Mouse (Mus musculus) G1E-ER4 (cell line): ENCODE results near the gene Zfp334. TPM values are rescaled to one million over a fixed set of nuclear protein-coding genes. Genes with fewer than 3 reads are reported as not detected.

Experiments used
- GATA1 ChIP-seq: IDR thresholded peaks from one replicate; pipeline ENCODE4 v1.8.0; 2012; ENCODE audit warnings: low read length, inconsistent platforms
- polyA plus RNA-seq: library from polyadenylated mRNA; stranded (reverse); fragments of >175 nt; gene quantifications from 2 replicates; pipeline ENCODE4 v1.2.3, GENCODE M21; 2012

Zfp334 gene
- polyA plus RNA-seq, 1 experiment: not detected

DNA sequence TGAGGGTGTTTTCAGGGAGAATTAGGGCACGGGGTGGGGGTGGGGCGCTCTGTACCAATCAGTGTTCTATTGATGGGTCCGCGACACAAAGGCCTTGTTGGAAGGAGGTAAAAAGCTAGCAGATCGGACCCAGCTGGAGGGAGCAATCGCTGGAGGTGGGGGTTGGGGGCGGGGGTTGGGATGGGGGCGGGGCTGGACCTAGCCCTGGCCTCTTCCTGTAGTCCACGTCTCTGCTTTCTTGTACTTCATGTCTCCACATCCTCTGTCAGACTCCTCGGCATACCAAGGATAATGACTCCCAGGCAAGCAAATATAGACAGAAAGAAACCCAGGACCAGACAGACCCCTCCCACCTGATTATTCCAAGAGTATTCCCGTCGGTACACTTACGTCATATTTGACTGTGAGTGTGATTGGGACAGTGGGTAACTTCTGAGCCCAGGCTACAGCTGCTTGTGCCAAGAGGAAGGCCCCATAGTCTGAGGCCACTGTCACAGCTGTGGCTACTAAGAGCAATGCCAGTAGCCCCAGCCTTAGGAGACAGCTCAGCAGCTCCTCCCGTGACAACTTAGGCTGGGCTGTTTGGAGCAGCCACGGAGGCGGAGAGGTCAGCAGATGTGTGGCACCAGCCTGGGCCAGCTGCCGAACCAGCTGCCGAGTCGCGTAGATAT, 8.9 kb upstream of the Zfp334 start:
- TF ChIP-seq GATA1: no peak

DNA sequence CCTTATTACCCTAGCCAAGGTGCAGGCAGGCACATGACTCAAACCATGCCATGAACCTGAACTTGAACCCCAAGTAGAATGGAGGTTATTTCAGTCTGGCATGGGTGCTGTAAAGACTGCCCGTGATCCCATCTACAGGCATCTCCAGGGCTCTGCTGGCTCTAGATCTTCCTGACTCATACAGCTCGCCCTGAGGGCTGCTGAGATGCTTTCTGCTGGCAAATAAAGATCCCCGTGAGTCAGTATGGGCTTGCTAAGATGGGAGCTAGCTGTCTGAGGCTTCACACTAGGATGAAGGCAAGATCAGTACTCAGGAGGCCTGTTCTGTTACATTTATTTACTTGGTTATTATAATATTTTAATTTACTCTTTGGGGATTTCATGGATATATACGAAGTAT, 4.1 kb upstream of the Zfp334 start:
- TF ChIP-seq GATA1: no peak

DNA sequence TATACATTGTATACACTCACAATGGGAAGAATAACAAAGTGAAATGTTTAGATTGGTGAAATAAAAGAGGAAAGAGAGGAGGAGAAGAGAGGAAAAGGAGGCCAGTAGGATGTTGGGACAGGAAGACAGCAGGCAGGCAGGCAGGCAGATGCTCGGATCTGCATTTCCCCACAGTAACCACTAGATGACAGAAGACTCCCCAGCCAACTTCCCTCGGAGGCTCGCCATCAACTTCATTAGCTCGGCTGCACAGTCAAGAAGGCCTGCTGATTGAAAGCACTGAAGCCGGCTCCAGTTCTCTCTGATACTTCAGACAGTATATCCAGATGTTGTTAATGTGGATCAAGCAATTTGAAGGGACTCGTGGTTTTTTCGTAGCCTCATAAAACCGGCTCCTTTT, 3.5 kb upstream of the Zfp334 start:
- TF ChIP-seq GATA1: no peak

- no peak for TF ChIP-seq GATA1
Observed at GRCm38 (mm10) chr2:165389299-165389952, 1.4 kb upstream of the Zfp334 start.

GRCm38 (mm10) chr2:165387370-165387769, 689 bp downstream of the Zfp334 start:
- no peak for TF ChIP-seq GATA1

- no peak for TF ChIP-seq GATA1
Observed at GRCm38 (mm10) chr2:165380050-165380449, 8.0 kb downstream of the Zfp334 start.

- TF ChIP-seq GATA1: no peak
Observed at GRCm38 (mm10) chr2:165376001-165376400, 12.1 kb downstream of the Zfp334 start.

DNA sequence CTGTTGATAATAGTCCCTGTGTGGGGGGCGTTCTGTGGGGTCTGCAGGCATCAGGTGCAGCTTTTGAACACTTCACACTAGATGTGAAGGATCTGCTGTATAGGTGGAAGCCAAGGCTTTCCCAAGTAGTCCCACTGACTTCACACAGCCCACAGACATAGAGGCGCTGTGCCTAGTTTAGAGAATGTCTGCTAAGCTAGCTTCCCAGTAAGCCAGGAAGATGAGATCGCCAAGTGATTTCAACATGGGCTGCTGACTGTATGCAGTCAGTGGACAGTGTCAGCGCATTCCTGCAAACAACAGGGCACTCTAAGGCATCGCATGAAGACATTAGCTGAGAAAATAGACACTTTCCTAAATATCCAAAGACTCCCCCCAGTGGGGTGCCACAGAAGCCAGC, 12.6 kb downstream of the Zfp334 start:
- TF ChIP-seq GATA1: no peak

GRCm38 (mm10) chr2:165371066-165371465, 17.0 kb downstream of the Zfp334 start:
- TF ChIP-seq GATA1: no peak

DNA sequence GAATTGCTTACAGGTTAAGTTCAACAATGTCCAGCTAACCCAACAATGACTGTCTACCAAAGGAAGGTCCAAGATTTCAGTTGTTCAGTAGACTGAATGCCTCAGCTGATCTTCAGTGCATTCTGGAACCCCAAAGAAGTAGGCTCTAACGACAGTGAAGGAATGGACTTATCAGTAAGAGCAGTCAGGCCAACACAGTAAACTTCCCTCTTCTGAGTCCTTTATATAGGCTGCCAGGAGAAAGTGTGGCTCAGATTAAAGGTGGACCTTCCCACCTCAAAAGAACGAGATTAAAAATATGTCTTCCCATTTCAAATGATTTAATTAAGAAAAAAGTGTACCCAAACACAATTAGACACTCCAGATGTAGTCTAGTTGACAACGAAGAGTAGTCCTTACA, 17.7 kb downstream of the Zfp334 start:
- no peak for TF ChIP-seq GATA1

- no peak for TF ChIP-seq GATA1
Observed at GRCm38 (mm10) chr2:165368496-165368895, 19.6 kb downstream of the Zfp334 start, which contains the start of gene Zfp663. TSS of gene Zfp663 (minus strand) at chr2:165368729.

DNA sequence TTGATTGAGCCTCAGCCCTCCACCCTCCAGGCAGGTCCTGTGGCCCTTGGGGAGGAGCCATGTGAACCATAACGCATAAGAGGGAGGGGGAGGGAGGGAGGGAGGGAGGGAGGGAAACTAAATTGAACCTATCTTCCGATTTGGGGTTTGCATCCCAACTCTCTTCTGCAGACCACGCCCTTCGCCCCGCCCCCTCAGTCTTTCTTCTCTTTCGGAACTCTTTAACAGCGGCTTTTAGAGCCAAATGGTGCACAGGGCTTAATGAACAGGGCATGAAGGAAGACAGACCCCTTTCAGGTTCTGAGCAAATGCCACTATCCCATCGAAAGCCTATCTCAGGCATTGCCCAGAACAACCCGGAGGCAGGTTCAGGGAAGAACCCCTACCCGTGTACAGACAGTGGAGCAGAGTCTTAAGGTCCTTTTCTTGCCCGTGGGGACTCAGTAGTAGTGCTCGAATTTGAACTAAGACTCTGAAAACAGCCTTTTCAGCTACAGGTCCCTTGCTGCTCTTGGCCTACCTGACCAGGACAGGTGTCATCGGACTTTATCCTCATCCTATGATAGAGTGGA, 20.1 kb downstream of the Zfp334 start:
- no peak for TF ChIP-seq GATA1

DNA sequence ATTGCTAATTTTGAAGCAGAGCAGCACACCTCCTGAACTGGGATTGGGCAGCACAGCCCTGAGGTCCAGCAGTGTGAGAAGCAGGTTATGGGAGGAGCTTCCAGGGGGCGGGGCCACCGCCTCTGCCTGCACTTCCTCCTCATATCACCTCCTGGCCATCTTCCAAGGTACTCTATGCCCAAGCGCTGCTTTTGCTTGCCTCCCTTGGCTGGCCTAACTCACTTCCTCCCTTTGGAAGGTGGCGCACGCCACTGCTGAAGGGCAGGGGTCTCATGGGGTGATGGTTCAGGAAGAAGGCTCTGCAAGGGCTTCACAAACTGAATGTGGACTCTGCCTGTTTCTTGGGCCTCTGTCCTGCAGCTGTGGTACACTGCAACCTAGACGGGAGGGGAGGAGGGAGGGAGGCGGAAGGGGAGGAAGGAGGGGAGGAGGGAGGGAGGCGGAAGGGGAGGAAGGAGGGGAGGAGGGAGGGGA, 21.0 kb downstream of the Zfp334 start:
- no peak for TF ChIP-seq GATA1

DNA sequence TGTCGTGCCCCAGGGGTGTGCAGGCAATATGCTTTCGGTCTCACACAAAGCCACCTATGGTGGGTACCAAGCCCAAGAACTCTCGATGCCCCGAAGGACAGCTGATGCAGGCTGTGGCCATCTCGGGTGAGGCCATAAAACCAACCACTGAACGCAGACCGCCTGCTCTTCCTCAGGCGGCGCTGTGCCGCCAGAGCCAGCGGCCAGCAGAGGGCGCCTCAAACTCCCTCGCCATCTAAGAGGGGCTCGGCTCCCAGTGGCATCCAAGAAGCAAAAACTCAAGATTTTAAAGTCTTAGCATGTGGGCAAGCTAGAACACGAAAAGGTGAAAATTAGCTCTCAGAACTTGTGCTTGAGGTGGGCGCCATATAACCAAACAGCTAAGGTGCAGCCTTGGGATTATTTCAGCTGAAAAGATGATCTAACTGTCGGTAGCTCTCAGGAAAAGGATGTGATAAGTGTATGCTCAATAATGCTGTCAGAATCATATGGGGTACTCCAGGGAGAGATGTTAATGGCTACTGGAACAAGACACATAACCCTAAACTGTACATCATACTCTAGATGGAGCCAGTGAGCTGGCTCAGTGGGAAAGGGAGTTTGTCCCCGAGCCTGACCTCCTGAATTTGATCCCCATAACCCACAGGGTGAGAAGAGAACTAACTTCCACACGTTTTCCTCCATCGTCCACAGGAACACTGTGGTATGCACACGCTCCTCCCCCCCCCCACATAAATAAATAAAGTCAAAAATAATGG, 23.5 kb downstream of the Zfp334 start:
- no peak for TF ChIP-seq GATA1

- TF ChIP-seq GATA1: no peak
Observed at GRCm38 (mm10) chr2:165363282-165363681, 24.8 kb downstream of the Zfp334 start.

DNA sequence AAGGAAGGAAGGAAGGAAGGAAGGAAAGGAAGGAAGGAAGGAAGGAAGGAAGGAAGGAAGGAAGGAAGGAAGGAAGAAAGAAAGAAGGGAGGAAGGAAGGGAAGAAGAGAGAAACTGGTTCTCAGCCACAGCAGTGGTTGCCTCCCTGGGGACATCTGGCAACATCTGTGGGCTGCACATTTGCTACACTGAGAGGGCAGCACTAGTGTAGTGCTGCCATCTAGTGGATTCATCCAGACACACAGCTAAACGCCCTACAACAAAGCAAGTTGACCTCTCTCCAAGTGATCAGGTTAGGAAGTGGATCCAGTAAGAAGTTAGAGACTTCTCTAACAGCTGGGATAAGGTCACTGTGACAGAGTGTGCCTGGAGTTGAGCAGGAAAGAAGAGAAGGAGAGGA, 27.2 kb downstream of the Zfp334 start:
- no peak for TF ChIP-seq GATA1
